Mouse (Mus musculus) cortical plate, adult 2 months (tissue): Measurements from ENCODE around the gene Syn2. TPM values are rescaled to one million over a fixed set of nuclear protein-coding genes. Genes with fewer than 3 reads are reported as not detected.

Experiments used
- H3K27ac ChIP-seq: fragments of 200-500 bp; 2 replicates; pipeline ENCODE4 v1.5.1; 2012; ENCODE audit warnings: low read length, control low read depth, inconsistent platforms; ENCODE audit not compliant: insufficient read depth
- H3K4me1 ChIP-seq: fragments of 200-500 bp; 2 replicates; pipeline ENCODE4 v1.6.1; 2011; ENCODE audit warnings: low read length; ENCODE audit not compliant: control insufficient read depth, insufficient read depth
- H3K4me3 ChIP-seq: fragments of 200-500 bp; 2 replicates; pipeline ENCODE4 v1.5.1; 2011; ENCODE audit warnings: mild to moderate bottlenecking, low read length, control low read depth; ENCODE audit not compliant: insufficient read depth
- CTCF ChIP-seq: fragments of 200-500 bp; IDR thresholded peaks from 2 replicates; pipeline ENCODE4 v1.5.1; 2011; ENCODE audit warnings: mild to moderate bottlenecking, control low read depth, low read length; ENCODE audit not compliant: insufficient read depth; ENCODE audit errors: extremely low read depth
- POLR2A ChIP-seq: fragments of 200-500 bp; IDR thresholded peaks from 2 replicates; pipeline ENCODE4 v1.6.1; 2011; ENCODE audit warnings: mild to moderate bottlenecking, low read length, control low read depth; ENCODE audit not compliant: insufficient read depth; ENCODE audit errors: extremely low read depth
- polyA plus RNA-seq: library from polyadenylated mRNA; depleted of rRNA; stranded (reverse); fragments of >200 nt; gene quantifications from 2 replicates; pipeline ENCODE4 v1.2.3, GENCODE M21; 2012

The Syn2 gene
- polyA plus RNA-seq, 1 experiment = 366 TPM

DNA sequence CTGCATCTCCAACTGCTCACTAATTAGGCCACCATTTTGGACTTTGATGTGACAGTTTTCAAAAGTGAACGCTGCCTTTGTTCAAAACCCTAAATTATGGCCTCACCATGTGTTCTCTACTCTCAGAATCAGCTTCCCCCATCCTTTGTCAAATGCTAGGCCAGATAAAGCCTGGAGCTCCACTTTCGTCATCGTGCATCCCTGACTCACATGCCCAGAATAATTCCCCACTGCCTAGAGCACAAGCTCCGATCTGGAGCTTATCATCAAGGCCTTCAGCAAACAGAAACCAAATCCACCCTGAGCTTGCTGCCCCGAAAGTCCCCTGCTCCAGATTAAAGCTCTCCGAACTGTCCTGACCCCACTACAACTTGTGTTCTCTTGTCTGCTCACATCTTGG is 157.9 kb downstream of the Syn2 start:
- no peak overlapping the region for H3K4me3 ChIP-seq
- H3K4me1 ChIP-seq = peaks cover 5% of the 10 kb centered on the region
- peak overlapping the region; percentile 43; the same call in 1 of the 2 replicates for H3K27ac ChIP-seq
- no peak for TF ChIP-seq POLR2A

DNA sequence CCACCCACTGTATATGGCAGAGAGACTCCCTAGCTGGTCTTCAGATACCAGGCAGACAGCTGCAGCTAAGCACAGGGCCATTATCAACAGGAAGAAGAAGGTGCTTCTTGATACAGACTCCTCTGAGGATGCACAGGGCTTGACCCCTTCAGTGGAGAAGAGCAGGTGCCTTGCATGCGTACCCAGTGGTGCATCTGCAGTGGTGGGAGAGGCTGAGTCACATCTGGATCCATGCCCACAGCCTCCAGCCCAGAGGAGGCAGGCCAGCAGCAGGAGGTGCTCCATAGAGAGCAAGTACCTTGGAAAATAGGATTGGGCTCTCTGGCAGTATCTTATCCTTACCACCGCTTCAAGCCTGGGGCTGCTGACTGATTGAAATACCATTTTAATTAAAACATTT is 159.2 kb downstream of the Syn2 start:
- no peak overlapping the region for H3K4me3 ChIP-seq
- TF ChIP-seq CTCF (no peak), POLR2A (no peak)
- peaks cover 5% of the 10 kb centered on the region for H3K4me1 ChIP-seq
- H3K27ac ChIP-seq = peak overlapping the region; percentile 77

DNA sequence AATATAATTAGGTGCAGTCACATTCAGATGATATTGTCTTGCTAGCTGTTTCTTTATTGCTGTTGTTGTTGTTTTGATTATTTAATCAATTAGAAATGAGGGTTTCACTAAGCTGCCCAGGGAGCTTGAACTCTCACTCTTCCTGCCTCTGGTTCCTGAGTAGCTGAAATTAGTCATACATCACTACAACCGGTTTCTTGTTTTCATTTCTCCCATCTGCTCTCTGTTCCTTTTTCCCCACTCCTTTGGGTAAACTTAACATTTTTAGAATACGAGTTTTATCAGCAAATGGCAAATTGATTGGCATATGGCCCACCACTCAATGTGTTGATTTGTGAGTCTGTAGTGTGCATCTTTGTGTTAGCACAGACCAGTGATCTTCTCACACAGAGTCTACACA is 172.4 kb downstream of the Syn2 start:
- Histone ChIP-seq H3K27ac (no peak overlapping the region), H3K4me1 (no peaks in the 10 kb centered on the region; the same call in 1 of the 2 replicates), H3K4me3 (no peak overlapping the region)
- no peak for TF ChIP-seq CTCF

DNA sequence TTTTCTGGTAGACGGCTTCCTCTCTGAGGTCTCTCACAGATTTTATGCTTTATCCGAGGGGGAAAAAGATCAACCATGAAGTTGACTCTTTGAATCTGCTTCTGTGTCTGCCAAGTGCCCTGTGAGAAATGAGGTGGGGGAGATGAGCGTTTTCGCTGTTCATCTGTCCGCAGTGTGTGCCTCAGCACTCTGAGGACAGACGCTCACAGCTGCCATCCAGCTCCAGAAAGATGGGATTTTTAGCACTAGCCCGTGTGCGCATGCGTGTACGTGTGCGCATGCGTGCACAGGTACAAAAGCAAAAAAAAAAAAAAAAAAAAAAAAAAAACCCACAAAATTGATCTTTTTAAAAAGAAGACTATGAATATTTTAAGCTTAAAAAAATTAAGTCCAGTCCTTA is 178.1 kb downstream of the Syn2 start:
- H3K4me3 ChIP-seq = no peak overlapping the region

DNA sequence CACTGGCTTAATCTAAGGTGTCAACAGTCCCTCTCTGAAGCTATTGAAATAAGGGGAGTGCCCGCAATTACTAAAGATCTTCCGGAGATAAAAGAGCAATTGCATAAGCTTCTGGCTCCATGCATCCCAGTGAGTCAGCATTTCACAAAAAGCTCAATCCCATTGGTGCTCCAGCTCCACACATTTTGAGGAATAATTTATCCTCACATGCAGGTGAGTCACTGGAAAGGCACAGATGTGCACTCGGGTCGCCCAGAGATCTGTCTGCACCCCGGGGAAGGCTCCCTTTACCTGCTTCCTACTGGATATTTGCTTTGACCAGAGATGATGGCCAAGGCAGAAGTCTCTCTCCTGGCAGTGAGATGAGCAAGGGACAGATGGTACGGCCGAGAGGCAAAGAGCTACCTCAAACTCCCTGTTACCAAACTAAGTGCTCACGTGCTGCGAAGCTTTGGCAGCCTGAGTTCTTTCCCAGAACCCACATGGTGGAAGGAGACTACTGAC is 178.6 kb downstream of the Syn2 start:
- TF ChIP-seq POLR2A (no peak), CTCF (no peak)
- Histone ChIP-seq H3K4me1 (peaks cover 5% of the 10 kb centered on the region; the same call in 1 of the 2 replicates), H3K4me3 (no peak overlapping the region), H3K27ac (0 out of 2 replicates have a peak overlapping the region, but pooled peaks have one; percentile 43)

More for the DNA sequence above, 178.1 kb downstream of the Syn2 start:
- H3K4me1 ChIP-seq = peaks cover 5% of the 10 kb centered on the region; the same call in 1 of the 2 replicates
- H3K27ac ChIP-seq = no peak overlapping the region
- TF ChIP-seq CTCF (no peak), POLR2A (0 out of 2 replicates have a peak, but pooled peaks have one; percentile 44)

DNA sequence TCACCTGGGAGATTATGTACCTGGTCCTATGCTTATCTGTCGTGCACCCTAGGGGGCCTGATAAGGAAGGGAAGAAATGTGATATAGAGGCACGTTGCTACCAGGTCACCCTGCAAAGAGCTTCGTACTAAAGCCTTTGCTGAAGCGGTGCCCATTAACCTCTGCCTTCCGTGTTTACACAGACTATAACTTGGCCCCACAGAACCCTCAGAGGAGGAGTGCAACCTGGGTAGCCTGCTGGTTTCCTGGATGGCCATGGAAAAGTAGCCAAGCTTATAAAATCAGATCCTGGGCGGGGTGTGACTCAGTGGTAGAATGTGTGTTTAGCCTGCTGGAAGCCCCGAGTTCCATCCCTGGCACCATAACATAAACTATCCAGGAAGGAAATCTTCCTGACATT is 179.2 kb downstream of the Syn2 start:
- TF ChIP-seq POLR2A (no peak), CTCF (no peak)
- peaks cover 5% of the 10 kb centered on the region; the same call in 1 of the 2 replicates for H3K4me1 ChIP-seq
- no peak overlapping the region for H3K4me3 ChIP-seq
- no peak overlapping the region for H3K27ac ChIP-seq

DNA sequence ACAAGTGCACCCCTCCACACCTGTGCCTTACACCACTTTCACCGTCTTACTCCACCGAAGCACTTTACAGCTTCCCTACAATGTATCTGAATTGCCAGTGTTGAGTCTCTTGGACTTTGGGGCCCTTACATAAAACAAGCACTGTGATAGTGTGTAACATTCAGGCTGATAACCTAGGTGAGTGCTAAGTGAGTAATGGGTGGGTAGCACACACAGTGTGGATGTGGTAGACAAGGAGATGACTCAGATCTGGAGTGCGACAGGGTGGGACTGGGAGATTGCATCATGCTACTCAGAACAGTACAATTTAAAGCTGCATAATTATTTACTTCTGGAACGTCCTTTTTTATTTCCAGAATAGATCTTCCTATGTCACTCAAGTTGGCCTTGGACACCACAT is 181.1 kb downstream of the Syn2 start:
- H3K4me1 ChIP-seq = peaks cover 5% of the 10 kb centered on the region; the same call in 1 of the 2 replicates
- no peak overlapping the region for H3K4me3 ChIP-seq
- TF ChIP-seq CTCF = no peak
- TF ChIP-seq POLR2A = no peak

DNA sequence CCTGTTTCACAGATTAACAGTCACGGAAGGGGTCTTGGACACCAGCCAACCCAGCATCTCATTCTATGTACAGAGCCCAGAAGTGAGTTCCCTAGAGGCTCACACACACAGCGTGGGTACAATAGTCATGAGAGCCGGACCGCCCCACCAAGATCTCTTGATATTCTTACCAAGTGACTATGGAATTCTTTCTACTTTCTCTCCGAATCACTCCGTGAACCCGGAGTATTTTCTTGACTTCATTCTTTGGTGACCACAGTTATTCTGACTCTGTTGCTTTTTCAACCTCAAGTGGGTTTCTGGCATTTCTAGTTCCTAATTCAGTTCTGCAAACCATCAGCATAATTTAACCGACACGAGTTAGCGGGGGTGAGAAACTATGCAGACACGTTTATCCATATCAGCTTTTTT is 182.1 kb downstream of the Syn2 start:
- Histone ChIP-seq H3K4me1 (peaks cover 7% of the 10 kb centered on the region), H3K4me3 (no peak overlapping the region), H3K27ac (no peak overlapping the region)
- TF ChIP-seq POLR2A = no peak
- TF ChIP-seq CTCF = no peak

More for the DNA sequence above, 181.1 kb downstream of the Syn2 start:
- H3K27ac ChIP-seq = no peak overlapping the region

DNA sequence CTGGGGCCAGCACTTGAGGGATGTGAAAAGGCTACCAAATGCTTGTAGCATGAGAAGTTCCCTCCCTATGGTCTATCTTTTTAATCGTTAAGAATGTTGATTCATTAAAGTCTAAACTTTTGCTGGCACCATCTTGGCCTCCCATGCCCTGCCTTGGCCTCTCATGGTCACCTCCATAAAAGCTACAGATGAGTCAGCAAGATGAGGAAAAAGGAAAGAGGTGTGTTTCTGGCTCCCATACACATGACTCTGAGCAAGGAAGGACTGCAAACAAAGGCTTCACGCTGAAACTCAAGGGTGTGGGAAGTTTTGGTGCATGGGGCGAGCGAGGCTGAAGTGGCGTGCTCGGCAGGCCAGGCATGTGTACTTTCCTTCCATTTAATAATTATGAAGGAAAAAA is 184.1 kb downstream of the Syn2 start:
- H3K4me3 ChIP-seq = no peak overlapping the region
- no peak for TF ChIP-seq POLR2A
- no peak for TF ChIP-seq CTCF

DNA sequence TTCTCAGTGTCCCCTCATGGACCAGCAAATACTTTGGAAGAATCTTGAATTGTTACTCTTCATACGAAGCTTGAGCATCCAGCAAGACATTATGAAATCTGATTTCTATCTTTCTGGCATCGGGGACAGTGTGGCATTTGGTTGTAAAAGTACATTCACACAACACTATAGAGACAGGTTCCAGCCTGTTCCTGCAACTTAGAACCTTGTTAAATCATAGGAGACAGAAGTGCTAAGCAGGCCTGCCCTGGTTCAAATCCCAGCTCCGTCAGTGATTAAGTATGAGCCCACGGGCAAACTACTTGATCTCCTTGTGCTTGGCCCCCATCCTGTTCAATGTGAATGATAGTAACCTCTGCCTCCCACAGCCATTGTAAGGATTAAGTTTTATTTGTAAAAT is 185.0 kb downstream of the Syn2 start:
- H3K27ac ChIP-seq = no peak overlapping the region
- no peak for TF ChIP-seq CTCF
- TF ChIP-seq POLR2A = no peak
- H3K4me3 ChIP-seq = no peak overlapping the region
- peaks cover 8% of the 10 kb centered on the region for H3K4me1 ChIP-seq

More for the DNA sequence above, 184.1 kb downstream of the Syn2 start:
- Histone ChIP-seq H3K27ac (no peak overlapping the region), H3K4me1 (peaks cover 8% of the 10 kb centered on the region)
